Mouse (Mus musculus): ENCODE measurements around the gene Gm3417.
"Not testable (repeated sequence)": the region's sequence is repeated elsewhere in the genome, so short reads cannot be mapped to it uniquely, and the experiment has no call there.

GRCm38 (mm10) chr17:15024502-15025193 lies 46.1 kb upstream of the Gm3417 start:
- TF ChIP-seq CTCF, EP300 (IDR thresholded peaks at IDR 0.05; ENCODE audit: low read depth): not testable (repeated sequence)

All from heart, postnatal 0 days (tissue).